Mouse (Mus musculus): ENCODE results near the gene Sept4.

- no peak for TF ChIP-seq MXI1 (IDR thresholded peaks at IDR 0.05; ENCODE audit: low read depth, low read length)
- TF ChIP-seq SMC3 (IDR thresholded peaks at IDR 0.05; ENCODE audit: low read depth, low read length), result no peak
- TF ChIP-seq TBP (IDR thresholded peaks at IDR 0.05; ENCODE audit: low read depth, low read length), result 0 out of 2 replicates have a peak, but pooled peaks have one; percentile 41
- no peak for TF ChIP-seq ELF1 (IDR thresholded peaks at IDR 0.05; ENCODE audit: low read depth, low read length)
- no peak for TF ChIP-seq TAL1 (IDR thresholded peaks at IDR 0.05; ENCODE audit: low read length)
- no peak for TF ChIP-seq ZC3H11A (IDR thresholded peaks at IDR 0.05; ENCODE audit: low read depth, low read length)
- no peak for TF ChIP-seq POLR2A (IDR thresholded peaks at IDR 0.05; ENCODE audit: control insufficient read depth in 1 of 2, insufficient read depth in 1 of 2, low read depth in 1 of 2, low read length in 2 of 2, poor library complexity in 1 of 2)
Observed at GRCm38 (mm10) chr11:87554386-87554785, 14.3 kb upstream of the Sept4 start.

Data from MEL (cell line).